Mouse (Mus musculus) adrenal gland, adult 18-20 months (tissue): Measurements from ENCODE around the gene Dna2. TPM values are rescaled to one million over a fixed set of nuclear protein-coding genes. Genes with fewer than 3 reads are reported as not detected.
"Not testable (repeated sequence)": the region's sequence is repeated elsewhere in the genome, so short reads cannot be mapped to it uniquely, and the experiment has no call there.

Experiments
- DNase-seq, 2 experiments: peaks; one replicate each; pipeline ENCODE4 v3.0.0; 2021 to 2022; ENCODE audit warnings: low spot score in 2 of 2
- long read RNA-seq, 2 experiments: library from polyadenylated mRNA; stranded (forward); transcript quantifications; one replicate each; pipeline ENCODE4 v2.0.0; 2021
- total RNA-seq, 2 experiments: library from RNA; stranded (reverse); gene quantifications; 1 replicate in 1 of 2; 2 replicates in 1 of 2; pipeline ENCODE4 v1.2.3; 2021

Gene Dna2
- 1 to 10 TPM in 1 of 2 experiments, under 1 TPM in 1; 0.70 to 1.0 TPM for total RNA-seq
- long read RNA-seq, experiment 1: 0 reads
- long read RNA-seq, experiment 2: 0 reads

DNA sequence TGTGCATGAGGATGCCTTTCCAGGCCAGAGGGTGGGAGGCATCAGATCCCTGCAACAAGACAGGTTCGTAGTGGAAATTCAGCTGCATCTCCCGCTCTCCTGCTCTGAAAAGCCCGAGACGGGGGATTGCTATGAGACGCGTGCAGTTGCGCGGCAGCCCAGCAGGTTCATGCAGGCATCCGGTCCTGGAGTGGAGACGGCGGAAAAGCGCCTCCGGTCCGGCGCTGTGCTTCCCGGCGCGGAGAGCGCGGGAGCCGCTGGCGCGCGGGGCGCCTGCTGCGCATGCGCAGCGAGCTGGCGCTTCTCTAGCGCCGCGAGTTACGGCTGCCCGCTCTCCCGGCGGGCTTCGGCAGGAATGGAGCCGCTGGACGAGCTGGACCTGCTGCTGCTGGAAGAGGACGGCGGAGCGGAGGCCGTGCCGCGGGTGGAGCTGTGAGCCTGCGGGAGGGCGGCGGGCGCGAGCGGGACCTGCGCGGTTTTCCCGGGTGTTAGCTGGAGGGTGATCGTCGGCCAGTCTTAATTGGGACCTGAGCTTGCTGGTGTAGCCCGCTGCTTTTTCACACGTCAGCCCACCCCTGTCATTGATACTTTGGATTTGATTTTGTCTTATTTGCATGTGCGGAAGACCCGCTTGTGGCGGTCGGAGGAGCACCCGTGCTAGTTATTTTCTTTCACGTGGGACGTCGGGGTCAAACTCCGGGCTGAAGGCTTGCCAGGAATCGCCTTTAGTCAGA, at the start of gene Dna2:
TSS of gene Dna2 (plus strand) at position 289 of the 734 bp plus-strand sequence.
- peak; percentile 72 to 73 for DNase-seq

DNA sequence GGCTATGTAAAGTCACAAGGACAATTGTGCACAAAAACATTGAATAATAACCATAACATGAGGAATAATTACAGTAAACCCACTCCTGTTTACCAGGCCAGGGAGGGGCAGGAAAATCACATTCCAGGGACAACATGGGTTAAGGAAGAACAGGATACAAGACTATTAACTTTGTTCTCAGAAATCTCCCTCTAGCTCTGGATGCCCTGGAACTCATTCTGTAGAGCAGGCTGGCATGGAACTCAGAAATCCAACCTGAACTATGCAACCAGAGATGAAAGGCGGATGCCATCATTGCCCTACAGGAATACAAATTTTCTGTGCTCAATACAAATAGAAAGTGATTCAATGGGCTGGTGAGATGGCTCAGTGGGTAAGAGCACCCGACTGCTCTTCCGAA, 49.4 kb upstream of the Dna2 start:
- no peak for DNase-seq

- DNase-seq: no peak
Measured at GRCm38 (mm10) chr10:62898061-62898460, 48.8 kb upstream of the Dna2 start.

- no peak for DNase-seq
Measured at GRCm38 (mm10) chr10:62900144-62900543, 46.7 kb upstream of the Dna2 start.

DNA sequence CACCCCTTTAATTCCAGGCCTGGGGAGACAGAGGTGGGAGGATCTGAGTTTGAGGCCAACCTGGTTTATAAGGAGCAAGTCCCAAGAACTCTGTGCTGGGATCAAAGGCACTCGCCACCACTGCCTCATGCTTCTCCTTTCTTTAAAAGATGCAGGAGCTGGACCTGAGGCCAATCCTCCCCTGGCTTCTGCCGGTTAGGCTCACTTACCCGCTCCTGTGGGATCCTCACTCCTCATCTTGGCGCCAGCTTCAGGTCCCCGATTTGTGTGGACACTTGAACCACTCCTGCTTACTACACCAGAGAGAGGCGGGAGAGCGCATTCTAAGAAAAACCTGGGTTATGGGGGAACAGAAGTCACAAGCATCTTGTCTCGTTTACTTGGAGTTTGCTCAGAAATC, 45.0 kb upstream of the Dna2 start:
- DNase-seq: no peak

- no peak for DNase-seq
Measured at GRCm38 (mm10) chr10:62902829-62903228, 44.0 kb upstream of the Dna2 start.

- no peak for DNase-seq
Measured at GRCm38 (mm10) chr10:62906336-62906735, 40.5 kb upstream of the Dna2 start.

DNA sequence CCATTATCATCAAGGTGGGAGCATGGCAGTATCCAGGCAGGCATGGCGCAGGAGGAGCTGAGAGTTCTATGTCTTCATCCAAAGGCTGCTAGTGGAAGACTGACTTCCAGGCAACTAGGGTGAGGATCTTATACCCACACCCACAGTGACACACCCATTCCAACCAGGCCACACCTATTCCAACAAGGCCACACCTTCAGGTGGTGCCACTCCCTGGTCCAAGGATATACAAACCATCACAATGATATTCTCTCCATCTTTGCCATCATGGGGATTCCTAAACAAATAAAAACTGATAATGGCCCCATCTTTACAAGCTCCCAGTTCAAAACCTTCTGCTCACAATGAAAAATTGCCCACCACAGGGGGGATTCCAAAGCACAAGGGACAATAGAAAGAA, 37.9 kb upstream of the Dna2 start, which contains the start of gene Tet1:
TSS of gene Tet1 (minus strand) at position 101 of the 400 bp plus-strand sequence.
- DNase-seq: not testable (repeated sequence)

DNA sequence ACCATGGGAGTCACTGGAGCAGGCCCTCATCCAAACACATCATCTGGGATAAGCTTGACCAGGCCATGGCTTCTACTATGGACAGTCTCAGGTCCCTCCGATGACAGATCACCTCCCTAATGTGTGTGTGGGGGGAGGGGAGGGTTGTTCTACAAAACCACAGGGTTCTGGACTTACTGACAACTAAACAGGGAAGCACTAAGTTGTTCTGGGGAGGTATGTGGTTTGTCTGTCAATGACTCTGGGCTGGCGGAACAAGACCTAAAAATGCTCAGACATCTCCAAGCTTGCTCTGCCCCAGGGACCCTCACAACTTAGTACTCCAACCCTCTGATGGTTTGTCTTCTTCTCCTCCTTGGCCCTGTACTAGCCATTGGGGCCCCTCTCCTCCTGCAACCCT, 35.7 kb upstream of the Dna2 start:
- no peak for DNase-seq

- DNase-seq: no peak
Measured at GRCm38 (mm10) chr10:62918985-62919384, 27.8 kb upstream of the Dna2 start.

DNA sequence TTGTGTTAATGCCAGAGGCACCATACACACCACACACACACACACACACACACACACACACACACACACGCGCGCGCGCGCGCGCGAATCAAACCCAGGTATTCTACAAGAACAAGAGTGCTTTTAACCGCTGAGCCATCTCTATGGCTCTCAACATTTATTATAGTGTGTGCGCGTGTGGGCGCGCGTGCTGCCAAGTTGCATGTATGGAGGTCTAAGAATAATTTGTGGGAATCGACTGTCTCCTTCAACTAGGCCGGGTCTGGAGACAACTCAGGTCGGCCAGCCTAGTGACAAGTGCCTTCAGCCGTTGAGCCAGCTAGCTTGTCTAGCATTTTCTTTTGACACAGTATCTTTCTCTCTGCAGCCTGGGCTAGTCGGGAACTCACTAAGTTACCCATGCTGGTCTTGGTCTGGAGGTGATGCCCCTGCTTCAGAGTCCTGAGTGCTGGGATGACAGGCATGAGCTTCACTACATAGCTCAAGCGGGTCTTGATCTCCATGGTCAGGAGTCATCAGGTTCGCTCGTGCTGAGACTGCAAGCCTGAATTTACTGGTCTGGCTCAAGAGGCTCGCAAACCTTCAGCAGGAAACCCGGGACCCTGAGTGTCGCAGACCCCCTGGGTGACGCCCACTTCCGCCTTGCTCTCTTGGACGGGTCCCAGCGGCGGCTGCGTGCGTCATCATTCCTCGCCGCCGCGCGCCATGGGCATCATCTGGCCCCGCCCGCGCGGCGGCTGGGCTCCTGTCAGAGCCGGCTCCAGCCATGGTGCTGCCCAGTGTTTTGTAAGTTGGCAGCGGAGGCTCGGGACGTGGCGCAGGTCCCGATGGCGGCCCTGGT, 26.7 kb upstream of the Dna2 start, which contains the start of gene Slc25a16:
TSS of gene Slc25a16 (plus strand) at position 709 of the 841 bp plus-strand sequence.
- peak; percentile 94 to 95 for DNase-seq

GRCm38 (mm10) chr10:62920766-62921156, 26.1 kb upstream of the Dna2 start:
- no peak for DNase-seq

DNA sequence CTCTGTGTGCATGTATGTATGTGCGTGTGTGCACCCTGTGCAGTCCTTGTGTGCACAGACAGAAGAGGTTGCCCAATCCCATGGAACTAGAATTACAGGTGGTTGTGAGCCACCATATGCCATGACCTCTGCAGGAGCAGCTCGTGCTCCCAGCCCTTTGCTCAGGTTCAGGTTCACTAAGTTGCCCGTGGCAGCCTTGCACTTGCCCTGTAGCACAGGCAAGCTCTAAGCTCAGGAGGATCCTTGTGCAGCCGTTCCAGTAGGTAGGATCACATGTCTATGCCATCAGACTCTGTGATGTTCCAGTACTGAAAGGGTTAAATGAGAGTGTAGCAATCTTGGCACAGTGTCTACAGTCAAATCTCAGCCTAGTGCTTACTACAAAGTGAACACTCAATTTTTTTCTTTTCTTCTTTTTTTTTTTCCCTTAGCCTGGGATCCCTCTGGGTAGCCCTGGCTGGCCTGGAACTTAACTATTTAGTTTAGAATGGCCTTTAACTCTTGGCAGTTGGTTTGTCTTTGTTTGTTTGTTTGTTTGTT, 22.7 kb upstream of the Dna2 start:
- no peak for DNase-seq

DNA sequence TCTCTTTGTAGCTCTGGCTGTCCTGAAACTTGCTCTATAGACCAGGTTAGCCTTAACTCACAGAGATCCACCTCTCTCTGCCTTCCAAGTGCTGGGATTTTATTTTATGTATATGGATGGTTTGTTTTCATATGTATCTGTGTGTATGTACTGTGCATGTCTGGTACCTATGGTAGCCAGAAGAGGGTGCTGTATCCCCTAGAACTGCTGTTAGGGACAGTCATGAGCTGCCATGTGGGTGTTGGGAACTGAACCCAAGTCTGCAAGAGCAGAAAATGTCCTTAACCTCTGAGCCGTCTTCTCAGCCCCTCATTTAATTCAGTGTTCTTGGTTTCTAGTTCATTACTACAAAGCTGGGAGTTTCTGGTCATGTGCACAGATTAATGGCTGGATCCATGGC, 14.4 kb upstream of the Dna2 start:
- no peak for DNase-seq

- DNase-seq: no peak
Measured at GRCm38 (mm10) chr10:62944975-62945580, 1.7 kb upstream of the Dna2 start.

GRCm38 (mm10) chr10:62948551-62948950, 1.7 kb downstream of the Dna2 start:
- DNase-seq: no peak

DNA sequence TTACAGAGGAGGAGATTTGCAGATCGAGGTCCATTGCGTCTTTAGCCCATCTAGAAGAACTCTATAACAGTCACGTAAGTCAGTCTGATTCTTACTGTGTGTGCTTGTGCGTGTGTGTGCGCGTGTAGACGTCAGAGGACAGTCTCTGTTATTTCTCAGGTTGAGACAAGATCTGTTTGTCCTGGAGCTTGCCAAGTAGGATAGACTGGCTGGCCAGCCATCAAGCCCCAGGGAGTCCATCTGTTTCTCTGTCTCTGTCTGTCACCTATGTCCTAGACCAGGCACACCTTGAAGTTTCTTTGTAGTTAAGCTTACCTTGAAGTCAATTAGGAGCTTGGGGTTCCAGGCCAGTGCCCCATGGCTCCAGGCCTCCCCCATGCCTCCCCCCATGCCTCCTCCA, 17.1 kb downstream of the Dna2 start:
- no peak for DNase-seq

GRCm38 (mm10) chr10:62965796-62966195, 19.0 kb downstream of the Dna2 start:
- no peak for DNase-seq

- no peak for DNase-seq
Measured at GRCm38 (mm10) chr10:62966291-62966690, 19.5 kb downstream of the Dna2 start.

DNA sequence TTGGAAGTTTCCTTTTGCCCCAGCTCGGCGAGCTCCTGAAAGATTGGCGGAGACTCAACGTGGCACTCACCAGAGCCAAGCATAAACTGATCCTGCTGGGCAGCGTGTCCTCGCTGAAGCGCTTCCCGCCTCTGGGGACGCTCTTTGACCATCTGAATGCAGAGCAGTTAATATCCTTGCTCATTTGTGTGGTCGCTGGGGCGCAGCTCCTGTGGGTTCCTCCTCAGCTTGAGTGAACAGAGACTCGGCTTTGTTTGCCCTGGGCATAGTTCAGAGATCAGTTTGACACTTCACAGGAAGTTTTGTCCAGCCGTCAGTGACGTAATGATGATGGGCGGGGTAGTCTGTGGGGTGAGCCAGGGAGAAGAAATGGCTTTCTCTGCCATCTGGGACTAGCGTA, 25.0 kb downstream of the Dna2 start:
- DNase-seq: no peak

DNA sequence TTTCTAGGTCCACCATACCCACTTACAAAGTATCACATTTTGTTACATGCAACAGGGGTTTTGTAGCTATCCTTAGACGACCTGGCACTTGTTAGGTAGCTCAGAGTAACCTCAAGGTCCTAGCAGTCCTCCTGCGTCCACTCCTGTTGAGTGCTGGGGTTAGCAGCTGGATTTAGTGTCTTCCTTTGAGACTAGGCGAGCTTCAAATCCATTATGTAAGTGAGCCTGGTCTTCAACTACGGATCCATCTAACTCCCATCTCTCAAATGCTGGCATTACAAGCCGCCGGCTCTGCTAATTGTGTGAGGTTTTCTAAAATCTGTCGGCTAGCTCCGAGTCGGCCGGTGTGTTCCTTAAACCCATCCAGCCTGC, 32.8 kb downstream of the Dna2 start:
- DNase-seq: no peak
